In the genomic region with DNA sequence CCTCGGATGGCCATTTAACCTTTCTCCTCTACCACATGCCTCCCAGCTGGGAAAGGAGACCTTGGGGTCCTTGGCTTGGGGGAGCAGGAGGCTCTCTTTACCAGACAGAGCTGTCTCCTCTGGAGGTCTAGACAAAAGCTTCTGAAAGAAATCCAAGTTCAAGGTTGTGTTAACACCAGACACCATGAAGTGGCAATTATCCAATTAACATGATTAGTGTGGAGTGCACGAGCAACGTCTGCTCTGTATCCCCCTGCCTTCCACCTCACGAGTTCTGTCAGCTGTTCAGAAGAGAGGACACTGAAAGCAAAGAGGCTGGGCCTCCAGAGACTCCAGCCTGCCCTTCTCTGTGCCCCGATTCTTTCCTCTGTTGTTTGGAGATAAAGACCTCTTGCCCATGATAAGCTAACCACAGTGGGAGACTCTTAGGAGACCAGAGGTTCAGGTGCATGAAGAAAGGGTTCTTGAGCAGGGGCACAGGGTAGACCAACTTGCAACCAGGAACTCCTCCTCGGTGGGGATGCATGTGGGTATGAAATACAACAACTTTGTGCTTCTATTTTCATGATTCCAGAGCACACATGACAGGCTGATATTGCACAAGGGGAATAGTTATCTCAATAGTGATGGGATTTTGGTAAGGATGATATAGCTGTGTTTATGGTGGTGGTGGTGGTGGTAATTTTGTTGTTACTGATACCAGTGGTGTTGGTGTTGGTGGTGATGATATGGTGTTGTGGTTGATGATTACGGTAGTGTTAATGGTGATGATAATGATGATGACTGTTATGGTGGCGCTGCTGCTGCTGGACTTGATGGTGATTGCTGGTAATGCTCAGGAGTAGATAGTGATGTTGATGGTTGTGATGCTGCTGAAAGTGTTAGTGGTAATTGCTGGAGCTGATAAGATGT, we compare ENCODE assay signal across 19 mouse cellular contexts. TPM values are rescaled to one million over a fixed set of nuclear protein-coding genes. Genes with fewer than 3 reads are reported as not detected.
DNase-seq lines count a peak whose midpoint lies in the region; ATAC-seq and TF ChIP-seq lines count a peak whose summit lies in the region.
"Had no signal": no experiment of that assay in that cellular context is flagged by ENCODE, and none has a peak within 500 bp of the region (broad histone marks: within the 10 kb centered on the region; RNA-seq: fewer than 3 reads in every experiment).

No protein-coding gene starts in this region.

- peaks cover 58% of the 10 kb centered on the region for H3K27me3 ChIP-seq in hindbrain, embryonic 10.5 days (ENCODE audit: insufficient read depth, poor library complexity, severe bottlenecking)
- H3K27me3 ChIP-seq in hindbrain, embryonic 13.5 days = no peaks in the 10 kb centered on the region
- H3K27me3 ChIP-seq in liver, embryonic 12.5 days (replicated peaks) = peaks cover 15% of the 10 kb centered on the region
- H3K27me3 ChIP-seq in myocyte (ENCODE audit: control insufficient read depth, insufficient read depth, insufficient read length) = peaks cover 13% of the 10 kb centered on the region
- no peaks in the 10 kb centered on the region for H3K27me3 ChIP-seq in kidney, adult 2 months (replicated peaks; ENCODE audit: control insufficient read depth, insufficient read depth, low read length)
- H3K27me3 ChIP-seq: limb, embryonic 13.5 days; lung, embryonic 15.5 days had no signal

- no peaks in the 10 kb centered on the region for H3K79me2 ChIP-seq in myocyte (ENCODE audit: control insufficient read depth, insufficient read depth)

- H3K36me3 ChIP-seq in hindbrain, embryonic 10.5 days = no peaks in the 10 kb centered on the region
- no peaks in the 10 kb centered on the region for H3K36me3 ChIP-seq in hindbrain, embryonic 13.5 days
- no peaks in the 10 kb centered on the region for H3K36me3 ChIP-seq in liver, embryonic 12.5 days
- H3K36me3 ChIP-seq in myocyte (ENCODE audit: control insufficient read depth, insufficient read depth) = no peaks in the 10 kb centered on the region
- H3K36me3 ChIP-seq in kidney, adult 2 months (ENCODE audit: control insufficient read depth, insufficient read depth, low read length) = no peaks in the 10 kb centered on the region
- H3K36me3 ChIP-seq: forebrain, embryonic 10.5 days; heart, embryonic 10.5 days; limb, embryonic 13.5 days; lung, embryonic 15.5 days had no signal

- H3K27ac ChIP-seq in hindbrain, embryonic 10.5 days = no peak overlapping the region
- H3K27ac ChIP-seq in hindbrain, embryonic 13.5 days = no peak overlapping the region
- H3K27ac ChIP-seq in liver, embryonic 12.5 days = no peak overlapping the region
- H3K27ac ChIP-seq in kidney, adult 2 months (ENCODE audit: insufficient read depth, low read depth, low read length) = no peak overlapping the region
- H3K27ac ChIP-seq: forebrain, embryonic 10.5 days; heart, embryonic 10.5 days; limb, embryonic 13.5 days; lung, embryonic 15.5 days had no signal

- H3K4me3 ChIP-seq in hindbrain, embryonic 10.5 days = no peak overlapping the region
- H3K4me3 ChIP-seq in hindbrain, embryonic 13.5 days = no peak overlapping the region
- no peak overlapping the region for H3K4me3 ChIP-seq in liver, embryonic 12.5 days
- no peak overlapping the region for H3K4me3 ChIP-seq in myocyte
- H3K4me3 ChIP-seq in kidney, adult 2 months (ENCODE audit: insufficient read depth, low read depth, low read length) = no peak overlapping the region
- H3K4me3 ChIP-seq: forebrain, embryonic 10.5 days; heart, embryonic 10.5 days; limb, embryonic 13.5 days; lung, embryonic 15.5 days had no signal

- intact Hi-C loops in heart, postnatal 25 days (cut with DNase I) = no loop called here

- no peak overlapping the region for H3K9ac ChIP-seq in hindbrain, embryonic 13.5 days
- H3K9ac ChIP-seq in liver, embryonic 12.5 days = no peak overlapping the region
- H3K9ac ChIP-seq: limb, embryonic 13.5 days; lung, embryonic 15.5 days had no signal

- peaks cover 42% of the 10 kb centered on the region for H3K4me1 ChIP-seq in hindbrain, embryonic 10.5 days (replicated peaks)
- peaks cover 16% of the 10 kb centered on the region for H3K4me1 ChIP-seq in hindbrain, embryonic 13.5 days (replicated peaks)
- peaks cover 25% of the 10 kb centered on the region for H3K4me1 ChIP-seq in liver, embryonic 12.5 days
- no peaks in the 10 kb centered on the region for H3K4me1 ChIP-seq in kidney, adult 2 months (ENCODE audit: control insufficient read depth, insufficient read depth, low read length)

- no peak overlapping the region for H3ac ChIP-seq in myocyte (ENCODE audit: control insufficient read depth, insufficient read length)

- peak; percentile 16 for DNase-seq in hindbrain, embryonic 10.5 days (ENCODE audit: low spot score)
- DNase-seq in embryo, embryonic 10 days (ENCODE audit: low spot score) = peak; percentile 43
- no peak for DNase-seq in heart, postnatal 25 days (ENCODE audit: low spot score)
- no peak for DNase-seq in kidney, adult 2 months
- no peak for DNase-seq in right cerebral cortex, postnatal 10 days (ENCODE audit: low spot score in 2 of 2)
- DNase-seq: adrenal gland, postnatal 25 days; cerebellum, adult 18-20 months; heart, postnatal 10 days; right cerebral cortex, adult 18-20 months; thymus, postnatal 36 days had no signal

- no peak for TF ChIP-seq POLR2A in myocyte (IDR thresholded peaks at IDR 0.05; ENCODE audit: insufficient read length, low read depth)
- TF ChIP-seq POLR2A in kidney, adult 2 months (IDR thresholded peaks at IDR 0.05; ENCODE audit: low read depth, low read length) = no peak

- ATAC-seq in hindbrain, embryonic 13.5 days (ENCODE audit: low FRiP score) = no peak
- ATAC-seq in liver, embryonic 12.5 days = peak; percentile 76
- ATAC-seq: hindbrain, embryonic 16.5 days; intestine, postnatal 0 days had no signal

- H3K4me2 ChIP-seq in hindbrain, embryonic 13.5 days = no peak overlapping the region
- peak overlapping the region; percentile 23; the same call in 1 of the 2 replicates for H3K4me2 ChIP-seq in liver, embryonic 12.5 days
- peak overlapping the region; percentile 3 for H3K4me2 ChIP-seq in myocyte (ENCODE audit: low read depth)
- H3K4me2 ChIP-seq: limb, embryonic 13.5 days; lung, embryonic 15.5 days had no signal

- TF ChIP-seq CTCF in kidney, adult 2 months (conservative IDR thresholded peaks at IDR 0.05; ENCODE audit: insufficient read depth, insufficient read length, low read depth, low read length) = no peak

- no peaks in the 10 kb centered on the region for H3K9me3 ChIP-seq in hindbrain, embryonic 10.5 days
- no peaks in the 10 kb centered on the region for H3K9me3 ChIP-seq in hindbrain, embryonic 13.5 days
- no peaks in the 10 kb centered on the region for H3K9me3 ChIP-seq in liver, embryonic 12.5 days (replicated peaks)
- H3K9me3 ChIP-seq: forebrain, embryonic 10.5 days; heart, embryonic 10.5 days; limb, embryonic 13.5 days; lung, embryonic 15.5 days had no signal

- 63% methylated on average over 8 of the region's 8 CpGs for WGBS in hindbrain, embryonic 10.5 days
- 60% methylated on average over 8 of the region's 8 CpGs for WGBS in hindbrain, embryonic 13.5 days
- WGBS in liver, embryonic 12.5 days (ENCODE audit: insufficient replicate concordance) = 25% methylated on average over 8 of the region's 8 CpGs
- WGBS in kidney, adult 2 months = 72% methylated on average over 8 of the region's 8 CpGs

TF ChIP-seq in myocyte, 11 proteins besides CTCF, POLR2A, EP300 and RAD21:
- no peak for TF ChIP-seq MYOD1 (IDR thresholded peaks at IDR 0.05; ENCODE audit: control insufficient read depth in 1 of 3, insufficient read length in 2 of 3, low read depth in 2 of 3)
- no peak for TF ChIP-seq TCF3 (IDR thresholded peaks at IDR 0.05; ENCODE audit: insufficient read length, low read depth)
- TF ChIP-seq SRF (IDR thresholded peaks at IDR 0.05; ENCODE audit: control insufficient read depth, insufficient read length, low read depth) = no peak
- TF ChIP-seq USF1 (IDR thresholded peaks at IDR 0.05; ENCODE audit: low read depth) = no peak
- TF ChIP-seq MYOG (IDR thresholded peaks at IDR 0.05; ENCODE audit: control insufficient read depth in 1 of 3, insufficient read depth in 1 of 3, insufficient read length in 2 of 3, low read depth in 2 of 3) = no peak
- TF ChIP-seq CEBPB (IDR thresholded peaks at IDR 0.05; ENCODE audit: insufficient read depth, poor library complexity, severe bottlenecking) = no peak
- no peak for TF ChIP-seq E2F4 (IDR thresholded peaks at IDR 0.05; ENCODE audit: insufficient read depth)

RNA-seq across cellular contexts. Expression of a gene that starts 21.7 kb away (rescaled TPM):
- polyA plus RNA-seq in hindbrain, embryonic 10.5 days (2016; fragmentation: Nextera tagmentation; extraction: Ambion mirVana) = 10.0 and 10.3 TPM in 2 replicates
- polyA plus RNA-seq in hindbrain, embryonic 13.5 days (2015; fragmentation: Nextera tagmentation; extraction: Ambion mirVana) = 4.6 and 4.7 TPM in 2 replicates
- 3.9 and 4.2 TPM in 2 replicates for polyA plus RNA-seq in liver, embryonic 12.5 days (2016; fragmentation: Nextera tagmentation; extraction: Ambion mirVana)
- 22.0 TPM for polyA plus RNA-seq in myocyte (2012; fragmentation: generic; extraction: Trizol)
- total RNA-seq in heart, postnatal 25 days (2021) = 10 to 100 TPM; 41.5 to 45.9 TPM
- polyA plus RNA-seq in kidney, adult 2 months (2012; rRNA removed) = 94.8 and 107 TPM in 2 replicates

Comparison
In these comparisons a context has a peak if more than half of its experiments do, and no peak if none do; other contexts are left out.
1. DNase-seq: peak in hindbrain, embryonic 10.5 days (single experiment) and embryo, embryonic 10 days (single experiment); none in heart, postnatal 25 days (single experiment), kidney, adult 2 months (single experiment) and right cerebral cortex, postnatal 10 days (0 of 2).